Mouse (Mus musculus) kidney, postnatal 14 days (tissue): ENCODE measurements at regions not wholly inside any gene's neighbourhood (a gene's known extent, or its start where the extent isn't known, plus 50 kb on each side); places are given as distances from the start of the nearest gene placed in this dataset.
A peak's percentile ranks its signal among the peaks of the same experiment; 100 is the strongest.

Source experiments
- DNase-seq: peaks from one replicate; pipeline ENCODE4 v3.0.0; 2022; ENCODE audit warnings: mixed read lengths

- DNase-seq: peak; percentile 43
Measured at GRCm38 (mm10) chr8:113582180-113582975, 53.0 kb upstream of the Mon1b start.

GRCm38 (mm10) chr8:113583801-113584200 is 51.6 kb upstream of the Mon1b start:
- no peak for DNase-seq
